Mouse (Mus musculus) E14TG2a.4 (cell line): ENCODE results near the gene Pou3f4.
"Not testable (repeated sequence)": the region's sequence is repeated elsewhere in the genome, so short reads cannot be mapped to it uniquely, and the experiment has no call there.

Experiments used
- H3K27me3 ChIP-seq: 2 replicates; pipeline ENCODE4 v1.6.1; 2014; ENCODE audit warnings: low read length, control low read depth; ENCODE audit not compliant: insufficient read depth
- H3K36me3 ChIP-seq: 2 replicates; pipeline ENCODE4 v1.6.1; 2014; ENCODE audit warnings: low read length, control low read depth; ENCODE audit not compliant: insufficient read depth
- H3K4me1 ChIP-seq: replicated peaks from 2 replicates; pipeline ENCODE4 v1.6.1; 2014; ENCODE audit warnings: low read depth, low read length, control low read depth
- H3K4me3 ChIP-seq: replicated peaks from 2 replicates; pipeline ENCODE4 v1.5.1; 2014; ENCODE audit warnings: mild to moderate bottlenecking, low read length
- H3K9me3 ChIP-seq: 2 replicates; pipeline ENCODE4 v1.6.1; 2014; ENCODE audit warnings: low read length, control low read depth
- CTCF ChIP-seq: conservative IDR thresholded peaks from 2 replicates; pipeline ENCODE4 v1.5.1; 2014; ENCODE audit warnings: low read length
- NANOG ChIP-seq: IDR thresholded peaks from 2 replicates; pipeline ENCODE4 v1.6.1; 2014; ENCODE audit warnings: borderline replicate concordance, low read length, mixed read lengths
- POU5F1 ChIP-seq: IDR thresholded peaks from 2 replicates; pipeline ENCODE4 v1.6.1; 2014; ENCODE audit warnings: low read length, borderline replicate concordance

Pou3f4 gene

DNA sequence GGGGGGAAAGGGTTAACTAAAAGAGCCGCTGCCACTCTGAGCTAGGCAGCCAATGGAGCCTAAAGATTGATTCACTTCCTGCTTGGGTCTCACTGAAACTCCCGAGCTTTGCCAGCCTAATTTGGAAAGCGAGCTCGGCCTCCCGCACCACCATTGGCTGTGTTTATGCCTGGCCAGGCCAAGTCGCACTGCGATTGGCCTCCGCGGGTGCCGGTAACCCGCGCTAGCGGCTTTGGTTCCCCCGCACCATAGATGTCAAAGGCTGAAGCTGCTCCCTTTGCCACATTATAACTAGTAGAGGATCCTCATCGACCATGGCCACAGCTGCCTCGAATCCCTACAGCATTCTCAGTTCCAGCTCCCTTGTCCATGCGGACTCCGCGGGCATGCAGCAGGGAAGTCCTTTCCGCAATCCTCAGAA is at the start of gene Pou3f4:
Pou3f4 (plus strand) TSS at position 130 of the 421 bp plus-strand sequence.
- TF ChIP-seq NANOG, result no peak
- TF ChIP-seq CTCF, result no peak
- TF ChIP-seq POU5F1, result no peak
- no peaks in the 10 kb centered on the region for H3K36me3 ChIP-seq

DNA sequence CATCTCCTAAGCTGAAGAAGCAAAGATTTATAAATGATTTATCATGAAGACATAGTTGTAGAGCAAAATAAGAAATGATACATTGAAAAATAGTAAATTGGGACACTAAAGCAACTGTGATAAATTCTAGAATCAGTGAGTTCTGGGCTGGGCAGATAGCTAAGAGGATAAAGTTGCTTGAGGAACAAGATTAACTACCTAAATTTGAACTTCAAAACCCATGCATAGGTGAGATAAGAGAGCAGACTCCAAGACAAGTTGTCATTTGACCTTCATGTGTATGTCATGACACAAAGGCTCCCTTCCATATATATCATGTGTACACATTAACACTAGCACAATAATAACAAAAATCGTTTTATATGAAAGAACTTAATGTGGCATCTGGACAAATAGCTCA is 48.1 kb upstream of the Pou3f4 start:
- no peak overlapping the region for H3K4me3 ChIP-seq
- no peaks in the 10 kb centered on the region for H3K9me3 ChIP-seq
- H3K27me3 ChIP-seq, result no peaks in the 10 kb centered on the region
- H3K36me3 ChIP-seq, result no peaks in the 10 kb centered on the region
- no peaks in the 10 kb centered on the region for H3K4me1 ChIP-seq
- no peak for TF ChIP-seq CTCF
- no peak for TF ChIP-seq POU5F1
- no peak for TF ChIP-seq NANOG

More for the DNA sequence above, at the start of gene Pou3f4:
- Histone ChIP-seq H3K9me3 (no peaks in the 10 kb centered on the region), H3K4me3 (peak within 1 kb of the TSS; percentile 67), H3K27me3 (peaks cover 34% of the 10 kb centered on the region), H3K4me1 (no peaks in the 10 kb centered on the region; the same call in 1 of the 2 replicates)

DNA sequence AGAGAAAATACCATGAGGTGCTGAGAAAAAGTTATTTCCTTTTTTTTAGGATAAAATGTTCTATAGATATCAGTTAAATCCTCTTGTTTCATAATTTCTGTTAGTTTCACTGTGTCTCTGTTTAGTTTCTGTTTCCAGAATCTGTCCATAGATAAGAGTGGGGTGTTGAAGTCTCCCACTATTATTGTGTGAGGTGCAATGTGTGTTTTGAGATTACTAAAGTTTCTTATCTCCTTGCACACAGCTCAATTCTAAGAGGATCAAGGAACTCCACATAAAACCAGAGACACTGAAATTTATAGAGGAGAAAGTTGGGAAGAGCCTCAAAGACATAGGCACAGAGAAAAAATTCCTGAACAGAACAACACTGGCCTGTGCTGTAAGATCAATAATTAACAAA is 39.3 kb upstream of the Pou3f4 start:
- not testable (repeated sequence) for H3K4me1 ChIP-seq, H3K36me3 ChIP-seq, H3K27me3 ChIP-seq, H3K9me3 ChIP-seq, H3K4me3 ChIP-seq

DNA sequence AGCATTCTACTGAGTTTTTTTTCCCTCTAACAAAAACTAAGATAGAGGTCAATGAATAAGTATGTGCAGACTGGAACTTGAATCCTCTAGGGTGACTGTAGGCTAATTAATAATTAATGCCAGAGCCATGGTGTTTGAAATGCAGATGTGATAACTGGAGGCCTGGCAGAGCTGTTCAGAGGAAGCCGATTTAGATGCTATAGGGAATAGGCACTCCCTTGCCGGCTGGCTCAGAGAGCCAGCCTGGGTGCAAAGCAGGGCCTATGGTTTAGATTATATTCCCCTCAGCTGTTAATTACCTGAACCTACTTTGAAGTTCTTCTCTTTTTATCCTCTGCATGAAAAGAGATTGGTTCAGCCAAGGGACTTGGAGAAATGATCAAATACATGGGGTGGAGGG is 11.6 kb upstream of the Pou3f4 start:
- no peaks in the 10 kb centered on the region for H3K9me3 ChIP-seq
- no peaks in the 10 kb centered on the region for H3K36me3 ChIP-seq
- H3K4me1 ChIP-seq, result no peaks in the 10 kb centered on the region
- no peak overlapping the region for H3K4me3 ChIP-seq
- TF ChIP-seq NANOG (no peak), POU5F1 (no peak), CTCF (no peak)
- no peaks in the 10 kb centered on the region for H3K27me3 ChIP-seq

DNA sequence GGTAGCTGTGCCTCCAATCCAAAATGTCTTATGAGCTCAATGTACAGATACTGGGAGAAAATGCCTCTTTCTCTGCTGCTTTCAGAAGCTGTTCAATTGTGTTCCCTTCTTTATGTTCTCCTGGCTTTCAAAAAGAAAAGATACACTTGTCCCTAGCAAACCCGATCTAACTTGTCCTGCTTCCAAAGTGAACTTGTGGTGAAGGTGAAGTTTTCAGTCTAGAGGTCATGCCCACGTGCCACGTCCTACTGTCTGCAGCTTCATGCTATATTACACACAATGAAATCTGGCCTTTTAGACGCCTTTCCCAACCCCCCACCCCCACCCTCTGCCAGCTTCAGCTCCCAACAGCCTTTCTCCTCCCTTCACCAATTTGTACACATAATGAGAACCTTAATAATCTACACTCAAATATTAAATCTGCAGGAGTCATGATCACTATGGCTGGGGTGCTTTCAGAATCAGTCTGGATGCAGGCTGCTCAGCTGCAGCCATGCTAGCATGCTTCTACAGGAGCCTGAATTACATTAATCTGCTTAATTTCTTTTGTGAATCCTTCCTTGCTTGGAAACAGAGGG is 4.0 kb upstream of the Pou3f4 start:
- no peaks in the 10 kb centered on the region for H3K4me1 ChIP-seq
- no peaks in the 10 kb centered on the region for H3K36me3 ChIP-seq
- H3K4me3 ChIP-seq, result no peak overlapping the region
- H3K9me3 ChIP-seq, result no peaks in the 10 kb centered on the region
- H3K27me3 ChIP-seq, result peaks cover 24% of the 10 kb centered on the region
- no peak for TF ChIP-seq POU5F1
- TF ChIP-seq CTCF, result no peak
- TF ChIP-seq NANOG, result no peak

DNA sequence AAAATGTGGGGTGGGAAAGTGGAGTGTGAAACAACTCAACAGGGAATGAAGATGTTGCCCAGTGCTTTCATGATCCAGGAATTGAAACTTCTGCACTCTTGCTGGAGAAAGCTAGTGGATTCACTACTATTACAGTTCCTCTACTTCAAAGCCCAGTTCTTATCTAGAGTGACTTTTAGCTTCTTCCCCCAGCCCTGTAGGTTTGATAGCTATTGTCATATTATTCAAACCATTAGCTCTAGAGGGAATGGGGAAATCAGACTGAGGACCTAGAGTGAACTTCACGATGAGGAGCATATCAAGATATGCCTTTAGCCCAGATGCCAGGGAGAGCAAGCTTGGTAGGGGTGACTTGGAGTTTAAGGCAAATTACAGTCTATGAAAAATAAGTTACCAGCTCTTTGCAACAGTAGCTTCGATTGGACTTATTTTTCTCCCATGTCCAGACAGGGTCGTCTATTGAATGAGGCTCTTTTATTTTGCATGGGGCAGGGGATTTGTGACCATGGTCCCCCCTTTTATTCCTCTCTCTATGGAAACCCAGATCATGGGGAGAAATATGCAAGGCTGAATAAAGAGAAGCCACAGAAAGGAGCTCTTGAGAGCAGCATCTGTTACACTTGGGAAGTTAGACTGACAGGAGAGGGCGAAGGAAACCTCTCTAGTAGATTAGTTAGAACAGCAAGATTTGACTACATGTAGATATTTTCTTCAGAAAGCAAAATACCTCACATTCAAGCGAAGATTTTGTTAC is 3.1 kb upstream of the Pou3f4 start:
- H3K4me1 ChIP-seq, result no peaks in the 10 kb centered on the region
- no peaks in the 10 kb centered on the region for H3K9me3 ChIP-seq
- TF ChIP-seq POU5F1, result no peak
- TF ChIP-seq NANOG, result no peak
- TF ChIP-seq CTCF, result no peak
- no peak overlapping the region for H3K4me3 ChIP-seq
- H3K27me3 ChIP-seq, result peaks cover 24% of the 10 kb centered on the region
- H3K36me3 ChIP-seq, result no peaks in the 10 kb centered on the region

DNA sequence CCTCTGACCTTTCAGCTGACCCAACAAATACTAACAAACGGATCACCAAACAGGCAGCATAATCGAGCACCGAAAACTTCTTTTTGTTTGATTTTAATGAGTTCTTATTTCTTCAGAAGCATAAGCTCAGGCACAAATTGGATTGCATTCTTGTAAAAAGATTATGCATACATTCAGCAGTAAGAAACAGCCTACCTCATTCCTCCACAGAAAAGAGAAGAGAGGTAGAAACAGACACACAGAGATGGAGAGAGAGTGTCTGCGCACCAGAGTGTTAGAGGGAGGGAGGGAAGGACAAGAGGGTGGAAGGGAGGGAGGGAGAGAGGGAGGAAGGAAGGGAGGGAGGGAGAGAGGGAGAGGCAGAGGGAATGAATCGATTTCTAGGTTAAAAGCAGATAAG is 2.0 kb upstream of the Pou3f4 start:
- peaks cover 31% of the 10 kb centered on the region for H3K27me3 ChIP-seq
- H3K36me3 ChIP-seq, result no peaks in the 10 kb centered on the region
- no peaks in the 10 kb centered on the region for H3K9me3 ChIP-seq
- TF ChIP-seq POU5F1 (no peak), NANOG (no peak), CTCF (no peak)
- H3K4me3 ChIP-seq, result no peak overlapping the region
- H3K4me1 ChIP-seq, result no peaks in the 10 kb centered on the region; the same call in 1 of the 2 replicates

DNA sequence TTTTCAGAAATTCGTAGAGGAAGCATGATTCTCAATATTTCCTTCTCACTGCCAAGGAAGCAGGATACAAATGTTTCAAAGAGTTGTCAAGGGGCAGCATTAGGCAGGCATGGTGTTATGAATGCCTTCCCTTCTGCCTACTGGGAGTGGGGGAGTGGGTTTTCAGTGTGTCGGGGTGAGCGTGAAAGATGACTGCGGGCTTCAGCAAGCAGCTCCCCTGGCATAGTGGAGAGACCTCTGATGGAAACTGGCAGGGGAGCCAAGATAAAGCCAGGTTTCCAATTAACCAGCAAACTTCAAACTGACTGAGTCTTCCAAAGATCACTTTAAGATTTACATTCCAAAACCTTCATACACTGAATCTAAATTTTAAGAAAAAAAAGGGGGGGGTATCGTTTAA is 679 bp upstream of the Pou3f4 start:
- H3K36me3 ChIP-seq, result no peaks in the 10 kb centered on the region
- H3K27me3 ChIP-seq, result peaks cover 34% of the 10 kb centered on the region
- H3K4me1 ChIP-seq, result no peaks in the 10 kb centered on the region; the same call in 1 of the 2 replicates
- no peaks in the 10 kb centered on the region for H3K9me3 ChIP-seq
- TF ChIP-seq NANOG (no peak), POU5F1 (no peak), CTCF (no peak)
- no peak overlapping the region for H3K4me3 ChIP-seq
